Mouse (Mus musculus): ENCODE results near the gene Magt1. TPM values are rescaled to one million over a fixed set of nuclear protein-coding genes. Genes with fewer than 3 reads are reported as not detected.

Gene Magt1
- polyA plus RNA-seq, 1 experiment: 1.3 TPM

DNA sequence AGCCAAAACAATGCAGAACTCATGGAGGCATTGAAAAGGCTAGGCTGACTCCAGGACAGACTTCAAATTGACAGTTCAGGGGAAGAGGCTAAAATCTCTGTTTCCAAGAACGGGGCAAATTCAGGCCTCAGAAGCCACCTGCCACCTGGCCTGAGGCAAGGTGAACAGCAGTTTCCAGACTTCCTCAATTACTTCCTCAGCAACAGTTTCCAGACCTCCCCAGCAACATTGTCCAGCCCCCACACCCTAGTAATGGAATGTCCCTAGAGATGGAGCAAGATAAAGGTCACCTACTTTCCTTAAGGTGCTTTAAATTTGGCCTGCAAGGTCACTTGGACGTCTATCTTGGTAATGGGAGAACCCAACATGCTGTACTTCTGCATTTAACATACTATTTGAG is 74.0 kb downstream of the Magt1 start:
- TF ChIP-seq CTCF (IDR thresholded peaks at IDR 0.05; ENCODE audit: control insufficient read depth, insufficient read depth, insufficient replicate concordance, low read depth, low read length): no peak
- no peak for TF ChIP-seq POLR2A (IDR thresholded peaks at IDR 0.05; ENCODE audit: control insufficient read depth, low read depth, low read length)
- H3K27me3 ChIP-seq (ENCODE audit: control insufficient read depth, insufficient read depth, low read length): no peaks in the 10 kb centered on the region
- H3K4me3 ChIP-seq (ENCODE audit: control insufficient read depth, low read depth, low read length): no peak overlapping the region
- no peak overlapping the region for H3K27ac ChIP-seq (ENCODE audit: control insufficient read depth, insufficient read depth, low read depth, low read length)
- H3K4me1 ChIP-seq (ENCODE audit: control insufficient read depth, insufficient read depth, low read length): no peaks in the 10 kb centered on the region
- H3K36me3 ChIP-seq (ENCODE audit: control insufficient read depth, insufficient read depth, low read length): no peaks in the 10 kb centered on the region

DNA sequence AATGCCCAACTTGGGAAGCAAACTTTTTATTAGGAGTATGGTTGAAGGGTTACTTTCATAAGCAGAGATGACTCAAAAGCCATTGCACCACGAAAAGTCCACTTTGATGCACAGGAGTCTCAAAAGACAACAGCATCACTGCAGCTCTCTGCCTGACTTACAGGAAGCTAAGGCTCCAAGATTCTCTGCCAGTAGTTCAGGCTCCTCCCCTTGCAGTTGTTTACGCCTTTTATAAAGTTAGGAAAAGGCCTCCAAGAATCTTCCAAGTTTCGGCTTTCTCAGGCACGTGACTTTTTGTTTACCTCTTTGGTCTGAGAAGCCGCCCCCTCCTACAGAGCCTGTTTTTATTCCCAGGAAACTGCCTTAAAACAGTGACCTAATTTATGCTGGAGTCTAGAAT is 77.4 kb downstream of the Magt1 start:
- Histone ChIP-seq H3K4me3 (ENCODE audit: control insufficient read depth, low read depth, low read length) (no peak overlapping the region), H3K4me1 (ENCODE audit: control insufficient read depth, insufficient read depth, low read length) (no peaks in the 10 kb centered on the region), H3K27ac (ENCODE audit: control insufficient read depth, insufficient read depth, low read depth, low read length) (no peak overlapping the region), H3K27me3 (ENCODE audit: control insufficient read depth, insufficient read depth, low read length) (no peaks in the 10 kb centered on the region), H3K36me3 (ENCODE audit: control insufficient read depth, insufficient read depth, low read length) (no peaks in the 10 kb centered on the region)
- TF ChIP-seq POLR2A (IDR thresholded peaks at IDR 0.05; ENCODE audit: control insufficient read depth, low read depth, low read length) (no peak), CTCF (IDR thresholded peaks at IDR 0.05; ENCODE audit: control insufficient read depth, insufficient read depth, insufficient replicate concordance, low read depth, low read length) (no peak)

DNA sequence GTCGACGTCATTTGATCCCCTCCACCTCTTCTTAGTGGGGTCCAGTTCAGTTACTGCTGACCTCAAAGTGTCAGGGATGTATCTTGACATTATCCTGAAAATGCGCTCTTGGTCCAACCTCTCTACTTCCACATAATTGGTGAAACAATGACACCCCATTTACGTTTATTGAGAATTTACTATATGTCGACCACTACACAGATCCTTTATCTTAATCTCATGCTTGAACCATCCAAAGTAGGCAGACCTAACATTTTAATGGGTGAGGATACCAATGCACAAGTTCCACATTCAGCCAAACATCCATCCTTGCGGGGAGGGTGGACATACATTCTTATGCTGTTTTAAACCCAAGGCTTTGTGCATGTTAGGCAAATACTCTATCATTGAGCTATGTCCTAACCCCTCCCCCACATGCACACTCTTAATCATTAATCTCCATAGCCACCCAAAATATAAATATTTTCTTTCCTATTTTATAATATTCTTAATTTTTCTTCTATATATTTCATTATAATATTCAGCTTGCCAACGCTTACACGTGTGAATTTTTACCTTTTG is 82.1 kb downstream of the Magt1 start:
- TF ChIP-seq POLR2A (IDR thresholded peaks at IDR 0.05; ENCODE audit: control insufficient read depth, low read depth, low read length) (no peak), CTCF (IDR thresholded peaks at IDR 0.05; ENCODE audit: control insufficient read depth, insufficient read depth, insufficient replicate concordance, low read depth, low read length) (no peak)
- H3K4me1 ChIP-seq (ENCODE audit: control insufficient read depth, insufficient read depth, low read length): peaks cover 3% of the 10 kb centered on the region; the same call in 1 of the 2 replicates
- peak overlapping the region; percentile 92 for H3K27ac ChIP-seq (ENCODE audit: control insufficient read depth, insufficient read depth, low read depth, low read length)
- no peaks in the 10 kb centered on the region for H3K36me3 ChIP-seq (ENCODE audit: control insufficient read depth, insufficient read depth, low read length)
- no peaks in the 10 kb centered on the region for H3K27me3 ChIP-seq (ENCODE audit: control insufficient read depth, insufficient read depth, low read length)
- H3K4me3 ChIP-seq (ENCODE audit: control insufficient read depth, low read depth, low read length): peak overlapping the region; percentile 95

DNA sequence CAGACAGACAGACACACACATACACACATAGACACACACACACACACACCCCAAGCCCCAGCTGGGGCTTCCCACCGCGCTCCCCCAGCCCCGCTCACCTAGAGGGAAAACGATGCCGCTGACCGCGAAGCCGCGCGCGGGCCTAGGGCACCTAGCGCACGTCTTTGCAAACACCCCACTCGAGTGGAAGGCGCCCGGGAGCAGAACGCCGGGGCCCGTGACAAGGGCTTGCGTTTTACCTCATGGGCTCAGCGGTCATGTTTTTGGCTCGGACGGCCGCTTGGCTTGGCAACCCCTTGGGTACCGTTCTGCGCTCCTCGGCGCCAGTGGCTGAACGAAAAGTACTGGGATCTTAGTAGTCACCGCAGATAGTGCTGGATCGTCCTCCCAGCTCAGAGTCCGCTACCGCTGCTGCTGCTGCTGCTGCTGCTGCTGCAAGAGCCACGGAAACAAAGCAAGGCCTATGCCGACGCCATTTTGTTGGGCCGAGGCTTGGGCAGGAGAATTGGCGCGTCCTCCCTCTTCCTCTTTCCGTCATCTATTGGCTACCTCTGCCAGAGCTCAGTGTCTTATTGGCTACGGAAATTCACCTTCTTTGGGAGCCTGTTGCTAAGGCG is 82.7 kb downstream of the Magt1 start, which contains the start of gene Atrx:
Gene Atrx, minus strand, starts transcription at position 543 of the 617 bp plus-strand sequence.
- H3K27ac ChIP-seq (ENCODE audit: control insufficient read depth, insufficient read depth, low read depth, low read length): peak within 1 kb of the TSS; percentile 92
- TF ChIP-seq POLR2A (IDR thresholded peaks at IDR 0.05; ENCODE audit: control insufficient read depth, low read depth, low read length) (peak; percentile 39; the same call in 1 of the 2 replicates), CTCF (IDR thresholded peaks at IDR 0.05; ENCODE audit: control insufficient read depth, insufficient read depth, insufficient replicate concordance, low read depth, low read length) (no peak)
- H3K4me1 ChIP-seq (ENCODE audit: control insufficient read depth, insufficient read depth, low read length): peaks cover 3% of the 10 kb centered on the region; the same call in 1 of the 2 replicates
- no peaks in the 10 kb centered on the region for H3K36me3 ChIP-seq (ENCODE audit: control insufficient read depth, insufficient read depth, low read length)
- H3K4me3 ChIP-seq (ENCODE audit: control insufficient read depth, low read depth, low read length): peak within 1 kb of the TSS; percentile 95
- no peaks in the 10 kb centered on the region for H3K27me3 ChIP-seq (ENCODE audit: control insufficient read depth, insufficient read depth, low read length)

DNA sequence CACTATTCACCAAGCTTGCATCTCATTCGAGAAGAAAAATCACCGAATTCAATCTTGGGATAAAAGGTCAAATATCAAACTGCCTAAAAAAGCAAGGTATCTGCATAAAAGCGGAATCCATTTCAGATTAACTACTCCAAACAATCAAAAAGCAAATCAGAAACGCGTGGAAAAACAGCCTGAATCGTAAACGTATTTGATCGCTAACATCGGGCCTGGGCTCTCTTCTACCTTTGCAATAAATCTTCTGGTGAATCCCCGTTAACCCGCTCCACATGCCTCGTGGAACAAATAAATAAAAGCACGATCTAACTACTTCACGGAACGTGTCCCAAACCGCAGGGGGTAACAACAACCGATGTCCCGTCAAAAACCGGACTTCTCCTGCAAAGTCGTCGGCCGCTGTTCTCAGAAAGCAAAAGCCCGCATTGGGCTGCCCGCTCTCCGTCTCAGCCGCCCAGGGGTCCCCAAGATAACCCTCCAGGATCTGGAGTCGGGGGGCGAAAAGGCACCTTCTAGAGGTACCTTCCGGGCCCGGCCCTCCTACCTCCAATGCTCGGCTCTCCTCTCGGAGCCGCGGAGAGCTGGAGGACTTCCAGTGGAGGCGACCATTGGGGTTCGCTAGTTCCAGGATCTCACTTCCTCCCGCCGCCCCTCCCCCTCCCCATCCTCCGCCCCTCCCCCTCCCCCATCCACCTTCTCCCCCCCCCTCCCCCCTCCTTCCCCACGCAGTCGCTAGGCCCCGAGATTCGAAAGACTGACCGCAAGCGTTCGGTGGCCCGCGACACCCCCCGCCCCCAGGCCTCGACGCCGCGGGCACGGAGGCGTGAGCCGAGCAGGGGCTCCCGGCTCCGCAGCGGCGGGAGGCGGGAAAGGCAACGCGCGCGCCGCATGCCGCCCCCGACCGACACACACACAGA is 83.5 kb downstream of the Magt1 start:
- H3K36me3 ChIP-seq (ENCODE audit: control insufficient read depth, insufficient read depth, low read length): no peaks in the 10 kb centered on the region
- H3K27ac ChIP-seq (ENCODE audit: control insufficient read depth, insufficient read depth, low read depth, low read length): peak overlapping the region; percentile 92
- peak overlapping the region; percentile 95 for H3K4me3 ChIP-seq (ENCODE audit: control insufficient read depth, low read depth, low read length)
- no peak for TF ChIP-seq CTCF (IDR thresholded peaks at IDR 0.05; ENCODE audit: control insufficient read depth, insufficient read depth, insufficient replicate concordance, low read depth, low read length)
- no peak for TF ChIP-seq POLR2A (IDR thresholded peaks at IDR 0.05; ENCODE audit: control insufficient read depth, low read depth, low read length)
- no peaks in the 10 kb centered on the region for H3K27me3 ChIP-seq (ENCODE audit: control insufficient read depth, insufficient read depth, low read length)
- peaks cover 3% of the 10 kb centered on the region; the same call in 1 of the 2 replicates for H3K4me1 ChIP-seq (ENCODE audit: control insufficient read depth, insufficient read depth, low read length)

DNA sequence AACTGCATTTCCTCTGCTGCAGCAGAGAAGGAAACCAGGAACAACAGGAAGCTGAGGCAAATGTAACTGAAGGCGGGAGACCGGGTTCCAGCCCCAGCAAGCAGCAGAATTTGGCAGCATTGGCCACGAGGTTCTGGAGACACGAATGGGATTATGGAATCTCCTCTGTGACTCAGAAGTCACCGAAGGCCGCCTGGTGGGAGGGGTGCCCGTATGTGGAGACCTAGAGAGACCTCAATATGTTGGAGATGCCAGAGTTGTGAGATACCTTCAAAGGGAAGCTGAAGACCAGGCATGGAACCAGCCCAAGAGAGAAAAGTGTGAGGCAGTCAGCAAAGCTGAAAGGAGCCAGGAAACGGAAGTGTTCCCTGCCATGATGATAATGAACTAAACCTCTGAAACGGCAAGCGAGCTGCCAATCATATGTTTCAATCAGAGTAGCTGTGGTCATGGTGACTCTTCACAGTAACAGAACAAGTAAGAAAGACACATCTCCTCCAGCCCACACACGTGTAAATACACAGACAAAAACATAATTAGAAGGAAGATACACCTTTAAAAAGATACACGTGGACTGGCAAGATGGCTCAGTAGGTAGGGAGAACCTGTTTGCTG is 85.5 kb downstream of the Magt1 start:
- H3K27ac ChIP-seq (ENCODE audit: control insufficient read depth, insufficient read depth, low read depth, low read length): no peak overlapping the region

More for the DNA sequence above, 85.5 kb downstream of the Magt1 start:
- Histone ChIP-seq H3K36me3 (ENCODE audit: control insufficient read depth, insufficient read depth, low read length) (no peaks in the 10 kb centered on the region), H3K4me1 (ENCODE audit: control insufficient read depth, insufficient read depth, low read length) (peaks cover 3% of the 10 kb centered on the region; the same call in 1 of the 2 replicates), H3K4me3 (ENCODE audit: control insufficient read depth, low read depth, low read length) (no peak overlapping the region; the same call in 1 of the 2 replicates), H3K27me3 (ENCODE audit: control insufficient read depth, insufficient read depth, low read length) (no peaks in the 10 kb centered on the region)
- TF ChIP-seq CTCF (IDR thresholded peaks at IDR 0.05; ENCODE audit: control insufficient read depth, insufficient read depth, insufficient replicate concordance, low read depth, low read length): no peak
- TF ChIP-seq POLR2A (IDR thresholded peaks at IDR 0.05; ENCODE audit: control insufficient read depth, low read depth, low read length): no peak
